Mouse (Mus musculus) T-helper 1 cell (primary cell): Measurements from ENCODE around the gene Chmp4b.

ENCODE experiments used
- in situ Hi-C: fragments of 300-600 bp; cut with MboI, MseI; formaldehyde crosslinking; loops from one replicate; pipeline ENCODE4 v1.15.1; 2025; ENCODE audit warnings: high pct_unique_total_duplicates

Chmp4b gene

DNA sequence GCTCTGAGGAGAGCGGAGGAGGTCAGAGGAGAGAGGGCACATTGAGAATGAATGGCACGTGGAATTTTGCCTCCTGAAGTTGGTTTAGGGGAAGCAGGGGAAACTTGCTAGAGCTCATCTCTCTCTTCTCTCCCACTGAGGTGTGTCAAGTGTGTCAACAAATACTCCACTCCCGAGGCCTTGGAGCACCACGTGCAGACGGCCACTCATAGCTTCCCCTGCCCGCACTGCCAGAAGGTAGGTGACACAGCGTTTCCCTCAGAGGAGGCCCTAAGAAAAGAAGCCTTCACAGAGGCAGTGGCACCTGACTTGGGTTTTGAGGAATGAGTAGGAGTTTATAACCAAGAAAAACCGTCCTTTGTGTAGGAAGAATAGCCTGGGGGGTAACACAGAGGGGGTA is 10.3 kb upstream of the Chmp4b start:
- in situ Hi-C loops: no loop called here

DNA sequence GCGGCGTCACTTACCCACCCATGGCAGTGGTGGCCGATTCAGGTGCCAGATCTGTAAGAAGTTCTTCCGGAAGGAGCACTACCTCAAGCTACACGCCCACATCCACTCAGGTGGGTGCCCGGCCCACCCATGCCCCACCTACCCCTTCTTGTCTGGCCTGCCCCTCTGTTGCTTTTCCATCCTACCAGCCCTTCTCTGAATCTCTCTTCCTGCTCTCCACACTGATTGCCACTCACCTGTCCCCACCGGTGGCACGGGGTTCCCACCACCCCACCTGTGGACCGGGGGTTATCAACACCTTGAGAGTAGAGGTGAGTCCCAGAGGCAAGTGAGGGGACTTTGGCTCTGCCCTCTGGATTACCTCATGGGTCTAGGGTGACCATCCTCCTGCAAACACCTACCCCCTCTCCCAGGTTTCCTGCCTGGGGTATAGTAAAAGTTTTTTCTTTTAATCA is 9.5 kb upstream of the Chmp4b start:
- in situ Hi-C loops: no loop called here

DNA sequence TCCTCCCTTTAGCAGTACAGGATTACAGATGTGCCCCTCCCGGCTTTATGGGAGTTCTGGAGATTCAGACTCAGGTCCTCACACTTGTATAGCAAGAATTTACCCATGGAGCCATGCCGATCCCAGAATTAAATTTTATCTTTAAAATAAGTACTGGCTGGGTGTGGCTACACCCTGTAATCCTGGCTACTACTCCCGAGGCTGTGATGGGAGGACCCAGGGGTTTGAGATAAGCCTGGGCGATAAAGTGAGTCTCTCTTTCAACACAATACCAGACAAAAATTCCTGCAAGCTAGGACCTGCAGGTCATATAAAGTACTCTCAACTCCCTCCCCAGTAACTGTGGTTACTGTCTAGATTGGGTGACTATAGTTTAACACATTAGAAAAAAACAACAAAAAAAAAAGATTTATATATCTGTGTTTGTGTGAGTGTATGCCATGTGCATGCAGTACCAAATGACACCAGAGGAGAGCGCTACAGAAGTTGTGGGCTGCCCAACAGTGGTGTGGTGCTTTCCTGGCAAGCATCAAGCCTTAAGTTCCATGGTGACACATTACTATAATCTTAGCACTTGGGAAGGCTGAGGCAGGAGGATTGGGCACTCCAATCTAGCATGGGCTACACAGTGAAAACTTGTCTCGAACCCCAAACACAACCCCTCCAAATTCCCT is 8.7 kb upstream of the Chmp4b start:
- in situ Hi-C loops: no loop called here

DNA sequence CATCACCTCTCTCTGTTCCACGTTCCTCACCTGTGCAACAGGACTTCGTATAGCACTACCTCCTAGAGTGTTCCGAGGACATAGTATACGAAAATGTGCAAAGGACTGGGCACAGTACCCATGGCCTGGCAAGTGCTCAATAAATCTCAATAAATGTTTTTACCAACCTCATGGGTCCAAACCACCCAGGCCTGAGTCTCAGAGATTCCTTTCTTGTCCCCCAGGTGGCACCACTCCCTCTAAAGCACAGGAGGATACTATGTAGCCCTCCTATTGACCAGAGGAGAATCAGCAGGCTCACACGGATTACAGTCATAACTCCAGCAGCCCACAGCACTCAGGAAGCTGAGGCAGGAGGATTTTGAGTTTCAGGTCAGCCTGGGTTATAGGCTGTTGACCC is 4.9 kb upstream of the Chmp4b start:
- in situ Hi-C loops: no loop called here

DNA sequence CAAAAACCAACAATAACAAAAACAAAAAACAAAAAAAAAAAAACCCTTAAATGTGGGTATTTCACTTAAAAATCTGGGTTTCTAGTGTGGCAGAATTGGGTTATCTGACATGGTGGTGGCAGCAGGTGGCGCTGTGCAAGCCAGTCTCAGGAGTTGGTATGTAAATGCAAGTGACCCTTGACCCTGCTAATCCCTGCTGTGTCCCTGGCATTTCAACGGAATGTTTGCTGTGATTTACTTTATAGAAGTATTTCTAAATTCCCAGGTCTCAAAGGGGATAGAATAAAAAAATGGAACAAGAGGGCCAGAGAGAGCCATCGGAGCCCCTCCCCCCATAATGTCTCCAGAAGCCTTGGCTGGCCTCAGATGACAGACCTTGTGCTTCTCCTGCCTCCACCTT is 3.4 kb upstream of the Chmp4b start:
- in situ Hi-C loops: no loop called here

DNA sequence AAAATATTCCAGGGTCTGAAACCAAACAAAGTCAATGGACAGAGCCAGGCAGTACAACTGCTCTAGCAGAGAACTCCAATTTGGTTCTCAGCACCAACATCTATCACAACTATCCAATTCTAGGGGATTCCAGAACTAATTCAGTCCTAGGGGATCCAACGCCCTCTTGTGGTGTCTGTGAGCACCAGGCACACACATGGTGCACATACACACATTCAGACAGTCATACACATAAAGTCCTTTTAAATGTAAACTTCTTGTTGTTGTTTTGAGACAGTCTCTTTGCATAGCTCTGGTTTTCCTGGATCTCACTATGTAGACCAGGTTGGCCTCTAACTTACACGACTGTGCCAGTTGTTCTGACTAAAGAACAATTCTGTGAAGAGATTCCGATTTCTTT is 1.1 kb upstream of the Chmp4b start:
- in situ Hi-C loops: no loop called here

DNA sequence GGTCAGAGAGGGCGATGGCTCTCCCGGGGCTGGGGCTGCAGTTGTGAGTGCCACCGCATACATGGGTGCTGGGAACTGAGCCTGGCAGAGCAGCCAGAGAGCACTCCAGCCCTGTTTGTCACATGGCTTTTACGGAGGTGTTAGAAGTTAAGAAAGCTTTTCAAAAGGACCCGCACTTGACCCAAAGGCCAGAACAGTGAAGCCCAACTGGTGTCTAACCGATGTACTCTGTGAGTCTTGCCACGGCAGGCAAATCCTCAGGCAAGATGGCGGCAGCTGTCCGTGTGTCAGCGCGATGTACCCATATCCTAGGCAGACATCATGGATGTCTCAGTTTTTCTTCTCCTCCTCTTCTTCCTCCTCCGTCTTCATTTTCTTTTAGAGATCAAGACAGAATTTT is 3.5 kb downstream of the Chmp4b start:
- in situ Hi-C loops: loop anchor here (5.0 kb wide), 1 partner anchor 43 kb away; the partner anchor contains the start of genes 4930519P11Rik and Zfp341

DNA sequence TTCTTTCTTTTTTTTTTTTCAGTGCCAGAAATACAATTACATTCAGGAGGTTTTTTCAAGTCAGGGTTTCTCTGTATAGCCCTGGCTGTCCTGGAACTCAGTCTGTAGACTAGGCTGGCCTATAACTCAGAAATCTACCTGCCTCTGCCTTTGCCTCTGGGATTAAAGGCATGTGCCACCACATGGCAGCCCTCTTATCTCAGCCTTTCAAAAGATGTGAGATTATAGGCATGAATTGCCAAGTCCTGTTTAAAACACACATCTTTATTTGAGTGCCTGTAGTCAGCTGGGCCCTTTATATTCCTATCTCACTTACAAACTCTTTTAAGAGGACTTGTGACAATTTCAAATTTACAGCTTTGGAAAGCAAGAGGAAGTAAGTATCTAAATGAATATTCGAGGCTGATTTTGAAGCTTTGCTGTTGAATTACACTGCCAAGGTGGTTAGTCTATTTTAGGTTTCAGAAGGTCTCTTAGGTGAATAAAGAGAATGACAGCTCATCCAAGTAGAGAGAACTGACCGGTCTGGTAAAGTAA is 4.4 kb downstream of the Chmp4b start:
- in situ Hi-C loops: loop anchor here (5.0 kb wide), 1 partner anchor 44 kb away; the partner anchor contains the start of genes 4930519P11Rik and Zfp341

DNA sequence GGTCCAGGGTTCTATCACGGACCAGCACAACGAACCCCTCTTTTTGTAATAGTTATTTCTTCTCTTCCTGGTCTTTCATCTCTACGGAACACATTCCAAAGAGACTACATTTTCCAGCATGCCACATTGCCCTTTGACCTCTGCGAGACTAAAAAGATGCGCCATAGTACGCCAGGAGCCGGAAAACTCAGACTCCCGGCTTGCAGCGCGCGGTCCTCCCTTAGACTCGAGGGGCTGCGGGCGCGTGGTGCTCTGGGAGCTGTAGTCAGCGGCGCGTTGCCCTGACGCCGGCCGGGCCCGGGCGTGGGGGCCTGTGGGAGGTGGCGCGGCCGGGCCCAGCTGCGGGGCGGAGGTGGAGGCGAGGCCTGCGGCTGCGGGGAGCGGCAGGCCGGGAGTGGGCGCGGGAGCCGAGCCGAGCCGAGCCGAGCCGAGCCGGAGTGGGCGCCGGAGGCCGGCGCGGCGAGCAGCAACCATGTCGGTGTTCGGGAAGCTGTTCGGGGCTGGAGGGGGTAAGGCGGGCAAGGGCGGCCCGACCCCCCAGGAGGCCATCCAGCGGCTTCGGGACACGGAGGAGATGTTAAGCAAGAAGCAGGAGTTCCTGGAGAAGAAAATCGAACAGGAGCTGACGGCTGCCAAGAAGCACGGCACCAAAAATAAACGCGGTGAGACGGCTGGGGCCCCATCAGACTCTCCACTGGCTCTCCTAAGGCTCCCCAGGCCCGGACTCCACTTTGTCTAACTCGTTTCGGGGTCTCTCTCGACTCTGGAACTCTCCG is 5.4 kb downstream of the Chmp4b start:
- in situ Hi-C loops: loop anchor here (5.0 kb wide), 1 partner anchor 45 kb away; the partner anchor contains the start of genes 4930519P11Rik and Zfp341

DNA sequence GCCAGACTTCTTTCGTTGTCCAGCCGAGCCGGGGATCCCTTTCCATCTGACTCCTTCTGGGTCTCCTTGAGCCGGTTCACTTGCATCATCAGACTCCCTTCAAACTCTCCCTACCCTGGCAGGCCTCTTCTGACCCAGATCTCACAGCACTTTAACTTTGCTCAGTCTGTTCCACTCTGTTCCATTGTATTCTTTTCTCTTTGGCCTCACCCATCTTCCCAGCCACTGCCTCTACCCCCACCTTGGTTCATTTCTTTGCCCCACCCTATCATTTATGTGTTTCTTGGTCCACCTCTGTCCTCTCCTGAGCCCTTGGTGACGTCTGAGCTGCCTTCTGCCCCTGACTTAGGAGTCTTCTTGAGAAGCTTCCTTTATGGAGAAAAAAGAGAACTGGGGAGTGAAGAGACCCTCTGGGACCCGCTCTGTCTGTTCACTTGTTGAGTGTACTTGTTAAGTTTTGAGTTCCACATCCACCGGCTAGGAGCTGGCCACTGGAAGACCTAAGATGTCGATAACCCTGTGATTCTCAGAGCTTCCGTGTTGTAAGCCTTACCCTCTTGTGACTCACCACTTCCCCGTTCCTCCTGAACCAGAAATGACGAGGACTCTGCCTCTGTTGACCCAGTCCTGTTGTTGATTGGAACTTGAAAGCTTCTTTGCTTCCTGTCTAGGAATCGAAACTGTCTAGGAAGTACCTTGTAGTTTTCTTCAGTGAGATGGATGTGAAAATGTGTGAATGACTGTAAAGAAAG is 6.2 kb downstream of the Chmp4b start:
- in situ Hi-C loops: loop anchor here (5.0 kb wide), 1 partner anchor 45 kb away; the partner anchor contains the start of genes 4930519P11Rik and Zfp341

DNA sequence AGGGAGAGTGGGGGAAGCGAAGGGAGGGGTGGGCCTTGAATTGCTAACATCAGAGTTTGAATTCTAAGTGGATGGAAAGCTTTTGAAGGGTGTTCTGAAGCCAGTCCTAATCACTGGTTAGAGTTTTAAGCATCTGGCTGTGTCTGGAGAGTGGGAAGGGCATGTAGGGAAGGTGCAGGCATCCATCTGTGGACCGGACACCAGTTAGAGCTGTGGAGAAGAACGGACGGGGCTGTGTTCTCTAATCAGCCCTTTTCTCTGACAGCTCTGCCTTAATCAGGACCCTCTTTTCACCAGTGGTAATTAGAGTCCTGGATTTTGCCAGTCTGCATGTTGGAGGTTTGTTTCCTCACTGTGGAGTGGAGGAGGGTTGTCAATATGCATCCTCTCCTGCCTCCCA is 7.6 kb downstream of the Chmp4b start:
- in situ Hi-C loops: loop anchor here (5.0 kb wide), 1 partner anchor 47 kb away; the partner anchor contains the start of genes 4930519P11Rik and Zfp341

DNA sequence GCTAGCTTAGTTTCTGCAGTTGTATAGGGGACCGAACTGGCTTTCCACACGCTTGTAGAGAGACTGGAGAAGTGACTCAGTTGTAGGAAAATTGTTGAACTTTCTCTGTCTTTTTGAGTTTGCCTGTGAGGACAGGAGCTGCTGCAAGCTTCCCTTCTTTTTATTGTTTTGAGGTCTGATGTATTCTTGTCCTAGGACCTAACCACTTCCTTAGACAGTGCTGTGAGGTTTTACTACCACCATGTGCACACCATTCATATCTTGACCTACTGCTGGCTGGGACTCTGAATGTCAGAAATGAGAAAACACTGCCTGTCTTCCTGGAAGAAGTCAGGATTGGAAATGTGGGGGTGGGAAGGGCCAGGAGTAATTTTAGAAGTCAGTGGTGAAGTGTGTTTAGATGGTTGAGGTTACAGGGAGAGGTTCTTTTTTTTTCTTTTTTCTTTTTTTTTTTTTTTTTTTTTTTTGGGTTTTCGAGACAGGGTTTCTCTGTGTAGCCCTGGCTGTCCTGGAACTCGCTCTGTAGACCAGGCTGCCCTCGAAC is 8.1 kb downstream of the Chmp4b start:
- in situ Hi-C loops: loop anchor here (5.0 kb wide), 1 partner anchor 47 kb away; the partner anchor contains the start of genes 4930519P11Rik and Zfp341

DNA sequence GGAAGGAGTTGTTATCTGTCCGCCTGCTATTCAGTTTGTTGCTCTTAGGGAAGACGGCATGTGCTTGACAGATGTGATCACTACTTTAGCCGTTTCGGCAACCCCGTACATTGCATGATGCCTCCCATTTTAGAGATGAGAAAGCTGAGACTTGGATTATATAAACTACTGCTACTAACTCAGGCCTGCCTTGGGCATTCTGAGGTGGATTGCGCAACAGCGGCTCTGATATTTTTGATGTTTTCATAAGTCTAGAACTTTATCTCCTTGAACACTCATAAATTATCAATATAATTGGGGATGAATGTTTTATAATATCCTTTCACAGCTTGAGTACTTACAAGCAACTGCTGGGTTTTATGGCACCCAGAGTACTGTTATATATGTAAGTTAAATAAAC is 17.2 kb downstream of the Chmp4b start:
- in situ Hi-C loops: no loop called here

DNA sequence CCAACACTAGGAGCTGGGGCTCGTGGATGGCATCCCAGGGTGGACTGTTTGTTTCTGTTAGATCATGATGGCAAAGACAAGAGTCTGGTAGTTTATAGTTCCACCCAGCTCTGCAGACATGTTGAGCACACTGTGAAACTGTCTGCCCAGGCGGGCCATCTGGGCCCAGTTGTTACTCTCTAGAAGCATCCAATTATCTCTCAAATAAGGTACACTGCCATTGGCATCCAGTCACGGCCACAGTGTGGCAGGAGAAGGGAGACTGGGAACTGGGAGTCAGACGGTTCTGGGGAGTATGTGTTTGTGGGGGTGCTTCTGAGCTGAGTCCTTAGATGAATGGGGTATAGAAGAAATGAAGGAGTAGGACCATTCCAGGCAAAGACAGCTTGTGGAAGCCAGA is 18.6 kb downstream of the Chmp4b start:
- in situ Hi-C loops: no loop called here

DNA sequence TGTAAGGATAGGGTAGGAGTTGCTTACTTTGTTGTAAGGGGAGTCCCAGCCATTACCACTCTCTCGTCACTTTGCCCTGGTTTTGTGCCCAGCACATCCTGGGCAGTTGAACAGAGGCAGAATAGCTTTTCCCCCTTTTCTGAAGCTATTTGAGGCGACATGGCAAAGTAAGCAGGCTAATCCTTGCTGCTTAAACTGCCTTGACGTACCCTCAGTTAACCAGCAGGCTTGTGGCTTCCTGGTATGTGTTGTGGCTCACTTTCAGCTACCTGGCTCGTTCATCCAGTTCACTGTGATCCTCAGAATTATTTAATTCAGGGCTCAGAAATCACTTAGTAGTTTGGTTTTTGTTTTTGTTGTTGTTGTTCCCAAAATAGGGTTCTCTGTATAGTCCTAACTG is 19.2 kb downstream of the Chmp4b start:
- in situ Hi-C loops: no loop called here

DNA sequence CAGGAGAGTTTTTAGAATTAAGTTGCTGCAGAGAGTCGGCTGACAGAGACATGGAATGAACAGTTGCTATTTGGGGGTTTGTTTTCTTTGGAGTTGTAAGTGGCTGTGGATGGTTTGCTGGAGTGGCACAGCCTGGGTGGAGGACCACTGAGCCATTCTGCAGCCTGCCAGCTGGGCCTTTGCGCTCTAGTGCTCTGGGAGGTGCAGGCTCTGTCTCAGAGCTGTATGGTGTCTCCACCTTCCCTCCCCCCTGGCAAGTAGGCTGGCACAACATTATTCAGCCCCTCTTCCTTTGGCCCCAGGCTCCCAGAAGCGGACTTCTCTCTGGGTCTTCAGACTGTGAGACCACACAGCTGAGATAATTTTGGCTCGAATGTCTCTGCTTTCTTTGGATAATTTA is 22.5 kb downstream of the Chmp4b start:
- in situ Hi-C loops: no loop called here

DNA sequence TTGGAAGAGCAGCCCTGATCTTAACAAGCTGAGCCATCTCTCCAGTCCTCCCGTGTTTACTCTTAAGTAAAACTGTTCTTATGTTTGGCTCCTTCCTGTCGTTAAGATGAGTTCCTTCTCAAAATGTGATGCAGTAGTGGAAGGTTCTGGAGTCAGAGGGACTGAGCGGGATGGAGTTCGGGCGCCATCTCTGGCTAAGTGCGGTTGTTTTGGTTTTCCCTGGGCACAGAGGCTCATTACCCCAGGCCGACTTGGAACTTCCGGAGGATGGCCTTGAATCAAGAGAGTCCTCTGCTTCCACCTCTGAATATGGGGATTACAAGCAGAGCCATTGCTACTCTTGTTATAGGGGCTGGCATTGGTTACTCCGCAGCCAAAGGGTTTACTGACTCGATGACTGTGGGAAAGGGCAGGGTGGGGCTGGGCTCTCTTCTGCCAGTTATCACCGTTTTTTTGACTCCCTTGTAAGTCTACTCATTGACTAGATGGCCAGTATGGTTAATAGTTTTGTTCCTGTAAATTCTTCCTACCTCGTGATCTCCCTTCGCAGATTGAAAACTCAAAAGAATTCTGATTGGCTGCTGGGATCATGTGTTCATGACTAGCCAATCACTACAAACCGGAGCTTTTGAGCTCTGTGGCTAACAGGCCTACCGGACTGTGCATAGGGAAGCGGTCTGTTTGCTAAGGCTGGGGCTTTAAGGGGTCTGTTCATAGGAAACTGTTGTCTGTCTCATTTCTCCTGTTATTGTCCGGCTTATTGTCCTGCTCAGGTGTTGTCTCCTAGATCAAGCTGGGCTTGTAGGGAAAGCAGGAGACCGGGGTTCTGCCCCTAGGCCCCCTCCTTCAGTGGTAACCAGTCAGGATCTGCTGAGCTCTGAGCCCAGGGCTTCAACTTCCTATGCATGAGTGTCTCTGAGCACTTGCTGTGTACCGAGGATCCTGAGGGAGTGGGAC is 25.4 kb downstream of the Chmp4b start:
- in situ Hi-C loops: no loop called here

DNA sequence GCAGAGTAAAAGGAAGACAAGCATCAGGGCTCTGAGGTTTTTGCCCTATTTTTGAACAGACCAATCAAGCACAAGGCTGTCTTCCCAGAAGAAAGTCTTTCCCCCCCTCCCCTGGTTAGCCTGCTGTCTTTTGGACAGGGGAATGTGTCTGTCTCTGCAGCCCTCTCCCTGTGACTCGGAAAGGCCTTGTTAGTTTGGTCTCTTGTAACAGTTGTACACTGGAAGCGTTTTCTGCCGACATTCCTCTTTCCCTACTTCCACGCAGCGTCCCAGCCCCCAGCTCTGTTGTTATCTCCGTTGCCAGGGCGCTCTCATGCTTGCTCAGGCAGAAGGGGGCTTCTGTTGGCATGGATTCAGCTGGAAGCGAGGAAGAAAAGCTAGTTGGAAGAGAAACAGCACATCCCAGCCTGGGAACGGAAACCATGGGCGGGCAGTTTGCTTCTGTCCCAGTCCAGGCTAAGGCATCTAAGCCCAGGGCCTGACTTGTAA is 26.2 kb downstream of the Chmp4b start:
- in situ Hi-C loops: no loop called here

DNA sequence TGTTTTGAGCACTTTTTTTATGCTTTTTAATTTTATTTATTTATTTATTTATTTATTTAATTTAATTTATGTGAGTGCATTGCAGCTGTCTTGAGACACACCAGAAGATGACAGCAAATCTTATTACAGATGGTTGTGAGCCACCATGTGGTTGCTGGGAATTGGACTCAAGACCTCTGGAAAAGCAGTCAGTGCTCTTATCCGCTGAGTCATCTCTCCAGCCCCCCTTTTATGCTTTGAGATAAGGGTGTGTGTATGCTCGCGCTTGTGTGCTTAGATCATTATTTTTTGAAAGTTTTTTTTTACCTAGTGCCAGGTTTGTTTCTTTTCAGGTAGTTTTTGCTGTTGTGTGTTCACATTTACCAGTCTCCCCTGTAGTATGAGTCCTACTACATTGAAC is 27.5 kb downstream of the Chmp4b start:
- in situ Hi-C loops: no loop called here

DNA sequence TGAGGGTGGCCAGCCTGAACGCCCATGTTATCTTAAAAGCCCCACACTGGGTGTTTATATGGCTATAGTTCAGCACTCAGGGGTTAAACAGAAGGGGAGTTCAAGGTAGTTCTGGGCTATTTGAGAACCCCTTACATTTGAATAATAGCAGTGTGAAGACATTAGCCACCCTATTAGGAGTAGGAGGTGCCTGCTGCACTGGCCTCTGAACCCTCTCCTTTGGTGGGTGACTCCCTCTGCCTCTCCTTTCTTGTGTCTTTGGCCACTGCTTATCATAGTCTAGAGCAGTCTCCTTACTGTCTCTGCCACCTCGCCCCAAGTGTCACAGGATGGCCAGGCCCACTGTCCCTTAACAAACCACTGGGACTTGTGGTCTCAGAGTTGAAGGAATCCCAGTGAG is 28.8 kb downstream of the Chmp4b start:
- in situ Hi-C loops: no loop called here
